Mouse (Mus musculus) CD4-positive, CD25-positive, alpha-beta regulatory T cell, adult 4 months (primary cell): ENCODE data around the gene Krt79. TPM values are rescaled to one million over a fixed set of nuclear protein-coding genes. Genes with fewer than 3 reads are reported as not detected.

ENCODE experiments used
- ATAC-seq: one replicate; pipeline ENCODE4 v1.8.0; 2017
- polyA plus RNA-seq, 2 experiments: library from polyadenylated mRNA; unstranded; fragments of 100-300 nt; shearing (Covaris generic); gene quantifications; one replicate each; pipeline ENCODE4 v1.2.1; 2017

Gene Krt79
- polyA plus RNA-seq, 2 experiments from 2014 or later = not detected

DNA sequence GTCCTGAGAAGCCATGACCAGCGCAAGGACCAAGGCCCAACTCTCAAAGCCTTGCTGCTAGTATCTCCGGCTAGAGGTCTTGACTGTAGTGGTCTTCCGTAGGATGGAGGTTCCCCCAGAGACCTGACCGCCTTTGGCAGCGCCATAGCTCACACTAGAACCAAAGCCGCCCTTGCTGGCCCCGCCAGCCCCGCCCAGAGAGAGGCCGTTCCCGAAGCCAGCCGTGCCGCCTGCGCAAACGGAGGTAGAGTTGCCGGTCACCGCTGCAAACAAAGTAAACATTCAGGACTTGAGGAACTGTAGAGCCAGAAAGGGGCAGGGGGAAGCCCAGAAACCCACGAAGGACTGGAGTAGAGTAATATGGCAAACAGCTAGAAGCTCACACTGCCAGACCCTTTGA lies 10.5 kb downstream of the Krt79 start:
- no peak for ATAC-seq

DNA sequence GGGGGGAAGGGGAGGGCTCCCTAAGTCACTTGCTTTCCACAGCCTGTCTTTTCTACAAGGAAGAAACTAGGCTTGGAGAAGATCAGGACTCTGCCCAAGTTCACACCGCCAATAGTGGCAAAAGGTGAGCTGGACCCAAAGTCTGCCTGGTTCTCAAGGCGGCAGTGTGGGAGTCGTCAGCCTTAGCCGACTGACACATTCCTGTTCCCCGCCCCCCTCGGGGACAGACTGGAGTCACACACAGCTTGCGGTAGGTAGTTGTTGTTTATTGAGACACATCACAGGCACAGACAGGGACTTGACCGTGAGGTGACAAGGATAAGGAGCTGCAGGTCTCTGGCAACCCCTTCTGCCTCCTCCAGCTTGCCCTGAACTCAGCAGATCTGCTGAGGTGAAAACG lies 11.0 kb downstream of the Krt79 start:
- no peak for ATAC-seq

DNA sequence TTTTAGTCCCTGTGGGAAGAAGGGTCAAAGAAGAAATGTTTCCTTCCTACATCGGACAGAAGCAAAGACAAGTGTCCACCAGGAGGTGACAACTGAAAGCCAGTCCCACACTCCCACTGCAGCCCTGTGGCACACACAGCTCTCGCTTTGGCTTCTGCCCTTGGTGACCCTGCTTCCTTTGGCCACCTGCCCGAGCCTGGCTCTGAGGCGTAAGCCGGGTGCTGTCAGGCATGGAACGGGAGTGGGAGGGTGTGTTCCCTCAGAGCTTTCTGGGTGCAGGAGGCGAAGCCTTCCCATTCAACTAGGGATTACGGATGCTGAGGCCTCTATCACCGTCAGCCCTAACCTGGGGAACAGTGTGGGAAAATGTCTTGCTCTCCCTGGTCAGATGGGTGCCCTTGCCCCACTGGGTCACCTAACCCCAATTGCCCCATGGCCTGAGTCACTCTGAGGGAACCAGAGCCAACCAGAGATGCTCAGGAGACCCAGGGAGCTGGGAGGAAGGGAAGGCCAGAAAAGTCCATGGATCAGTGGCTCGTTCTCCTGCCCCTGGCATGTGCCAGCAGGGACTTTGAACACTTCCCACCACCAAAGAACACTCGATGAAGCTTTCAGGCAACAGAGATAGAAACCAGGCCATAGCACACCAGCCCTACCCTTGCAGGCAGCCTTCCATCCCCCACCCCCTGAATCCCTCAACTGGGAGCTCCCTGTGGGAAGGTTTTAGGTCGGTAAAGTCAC lies 12.6 kb downstream of the Krt79 start:
- no peak for ATAC-seq

DNA sequence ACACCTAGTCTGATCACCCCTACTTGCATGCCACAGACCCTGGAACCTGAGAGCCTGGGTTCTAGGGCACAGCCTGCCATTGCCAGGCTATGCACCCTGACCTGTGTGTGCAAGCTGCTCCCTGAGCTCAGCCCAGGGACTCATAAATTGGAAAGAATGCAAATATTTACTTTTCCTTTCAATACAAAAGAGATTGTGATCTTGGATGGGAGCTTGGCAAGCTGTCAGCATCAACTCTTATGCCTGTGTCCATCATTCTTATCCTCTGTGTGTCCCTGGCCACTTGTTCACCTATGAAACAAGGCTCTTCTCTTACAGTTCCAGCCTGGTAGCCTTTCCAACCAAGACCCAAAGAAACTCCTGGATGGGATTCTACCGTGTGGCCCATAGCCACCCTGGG lies 15.1 kb downstream of the Krt79 start:
- no peak for ATAC-seq

DNA sequence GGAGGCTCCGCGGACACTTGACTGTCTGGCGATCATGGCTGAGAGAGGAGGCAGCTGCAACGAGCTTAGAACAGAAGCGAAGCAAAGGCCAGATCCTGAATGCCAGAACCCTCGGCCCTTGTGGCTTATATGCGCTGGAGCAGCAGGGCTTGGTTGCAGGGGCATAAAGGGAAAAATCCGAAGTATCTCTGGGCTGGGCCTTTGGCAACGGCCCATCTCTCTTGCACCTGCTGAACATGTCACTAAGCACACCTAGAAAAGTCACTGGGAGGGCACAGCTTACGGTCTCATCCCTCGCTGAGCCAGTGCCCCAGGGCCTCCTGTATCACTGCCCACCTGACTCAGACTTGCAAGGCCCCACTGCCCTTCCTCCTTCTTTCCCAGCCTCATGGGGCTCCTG lies 15.5 kb downstream of the Krt79 start, which contains the start of gene Krt4:
Gene Krt4, minus strand, starts transcription at position 101 of the 400 bp plus-strand sequence.
- no peak for ATAC-seq

DNA sequence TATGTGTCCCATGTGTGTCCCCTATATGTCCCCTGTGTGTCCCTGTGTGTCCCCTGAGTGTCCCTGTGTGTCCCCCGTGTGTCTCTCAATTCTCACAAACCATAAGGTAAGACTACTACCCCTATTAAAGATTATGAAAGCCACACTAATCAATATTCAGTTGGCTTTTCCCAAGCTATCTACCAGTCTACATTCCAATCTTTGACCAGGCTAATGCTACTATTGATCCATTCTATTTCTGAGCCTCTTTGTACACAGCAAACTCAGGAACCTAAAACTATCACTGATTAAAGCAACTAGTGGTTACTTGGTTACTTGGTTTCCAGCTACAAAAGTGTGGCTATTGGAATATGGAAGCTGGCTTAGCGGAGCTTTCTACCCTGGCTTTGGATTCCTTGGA lies 17.8 kb downstream of the Krt79 start:
- ATAC-seq = no peak

DNA sequence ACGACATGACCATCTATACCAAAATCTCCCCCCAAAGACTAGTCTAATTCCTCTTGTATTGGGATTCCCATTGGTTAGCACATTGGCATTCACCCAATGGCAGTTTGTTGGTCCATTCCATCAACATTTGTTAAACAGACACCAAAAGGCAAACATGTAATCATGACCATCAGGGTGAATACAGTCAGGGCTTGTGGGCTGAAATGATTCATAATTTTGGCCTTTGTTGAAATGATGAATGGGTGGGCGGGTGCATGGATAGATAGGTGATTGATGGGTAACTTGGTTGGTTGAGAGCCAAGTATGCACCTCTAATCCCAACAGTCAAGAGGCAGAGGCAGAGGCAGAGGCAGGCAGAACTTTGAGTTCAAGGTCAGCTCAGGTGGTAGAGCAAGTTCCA lies 24.1 kb downstream of the Krt79 start:
- ATAC-seq = no peak

DNA sequence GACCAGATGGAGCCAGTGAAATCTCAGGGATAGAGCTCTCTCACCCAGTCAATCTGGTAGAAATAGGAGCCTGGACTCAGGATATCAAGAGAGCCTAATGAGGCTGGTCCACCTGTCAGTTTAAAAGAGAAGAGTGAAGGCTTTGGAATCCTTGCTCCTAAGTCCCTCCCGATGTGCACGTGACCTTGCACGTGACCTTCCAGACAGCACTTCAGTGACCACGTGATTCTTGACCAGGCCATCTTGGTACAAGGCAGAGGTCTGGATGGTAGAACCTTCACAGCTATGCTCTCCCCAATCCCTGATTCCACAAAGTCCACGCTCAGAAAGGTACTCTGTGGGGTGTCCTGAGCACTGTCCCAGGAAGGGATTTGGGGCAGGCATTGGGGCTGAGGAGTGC lies 35.3 kb downstream of the Krt79 start:
- ATAC-seq = no peak

DNA sequence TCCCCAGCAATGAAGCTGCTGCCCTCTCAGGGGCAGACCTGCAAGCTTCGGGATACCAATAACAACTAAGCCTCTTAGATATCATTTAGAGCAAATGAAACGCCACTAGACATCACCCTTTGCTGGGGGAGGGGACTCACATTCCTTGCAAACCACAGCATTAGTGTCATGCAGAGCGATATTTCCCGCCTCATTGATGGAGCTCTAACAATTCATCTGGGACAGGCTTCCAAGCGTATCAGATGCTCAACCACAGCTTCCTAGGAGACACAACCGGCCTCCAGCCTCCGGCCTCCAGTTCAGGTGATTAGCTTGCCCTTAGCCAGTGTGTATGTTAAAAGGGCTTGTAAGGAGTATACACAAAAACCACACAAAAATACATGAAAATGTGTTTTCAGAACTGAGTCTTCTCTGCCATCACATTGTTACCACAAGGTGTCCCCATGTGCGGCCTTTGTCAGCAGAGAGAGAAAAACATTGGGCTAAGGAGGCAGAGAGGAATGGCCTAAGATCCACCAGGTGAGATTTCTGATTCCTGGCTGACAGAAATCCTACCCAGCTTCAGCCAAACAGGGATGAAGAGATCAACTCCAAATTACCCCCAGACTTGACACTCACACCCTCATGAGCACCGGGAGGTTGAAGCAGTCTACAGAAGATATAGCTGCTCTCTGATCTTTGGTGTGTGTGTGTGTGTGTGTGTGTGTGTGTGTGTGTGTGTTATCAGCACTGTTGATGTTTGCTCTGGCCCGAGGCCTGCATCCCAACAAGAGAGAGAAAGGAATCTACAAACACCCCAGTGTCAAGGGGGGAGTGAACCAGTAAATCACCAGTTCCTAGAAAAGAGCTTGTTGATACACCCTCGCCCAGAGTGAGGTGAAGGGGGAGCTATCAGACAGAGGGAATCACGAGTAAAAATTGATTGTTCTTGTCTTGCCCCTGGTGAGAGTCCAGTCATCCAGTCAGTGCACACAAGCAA lies 37.7 kb downstream of the Krt79 start:
- no peak for ATAC-seq

DNA sequence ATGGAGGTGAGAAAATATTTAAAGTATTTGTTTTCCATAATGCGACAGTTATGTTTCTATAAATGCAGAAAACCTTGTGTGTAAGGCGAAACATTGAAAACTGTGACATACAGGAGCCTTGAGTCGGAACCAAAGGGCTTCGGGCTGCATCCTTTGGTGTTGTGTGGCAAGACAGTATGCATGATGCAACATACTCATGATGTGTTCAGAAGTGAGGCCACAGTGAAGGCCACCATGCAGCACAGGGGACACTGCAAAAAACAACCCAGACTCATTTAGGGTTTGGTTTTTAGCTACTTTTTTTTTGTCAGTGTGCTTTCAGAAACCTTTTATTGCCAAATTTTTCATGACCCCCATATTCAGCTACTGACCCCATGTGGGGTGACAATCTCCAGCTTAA lies 44.9 kb downstream of the Krt79 start:
- ATAC-seq = no peak

DNA sequence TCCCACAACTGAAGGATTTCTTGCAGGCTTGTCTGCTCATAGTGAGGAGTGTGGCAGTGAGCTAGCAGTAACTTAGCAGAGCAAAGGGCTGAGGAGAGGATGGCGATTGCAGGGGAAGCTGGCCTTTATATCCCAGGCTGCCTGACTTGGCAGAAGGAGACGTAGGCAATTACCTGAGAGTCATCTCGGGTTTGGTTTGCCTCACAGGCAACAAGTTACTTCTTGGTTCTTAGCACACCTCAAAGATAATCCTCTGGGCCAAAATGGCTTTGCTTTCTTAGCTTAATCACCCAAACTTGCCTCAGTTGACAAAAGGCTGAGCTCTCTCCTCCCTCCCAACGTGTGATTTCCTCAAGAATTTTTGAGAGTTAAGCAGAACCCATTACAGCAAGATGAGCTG lies 47.3 kb downstream of the Krt79 start, which contains the start of gene Krt76:
Gene Krt76, minus strand, starts transcription at position 101 of the 400 bp plus-strand sequence.
- no peak for ATAC-seq

DNA sequence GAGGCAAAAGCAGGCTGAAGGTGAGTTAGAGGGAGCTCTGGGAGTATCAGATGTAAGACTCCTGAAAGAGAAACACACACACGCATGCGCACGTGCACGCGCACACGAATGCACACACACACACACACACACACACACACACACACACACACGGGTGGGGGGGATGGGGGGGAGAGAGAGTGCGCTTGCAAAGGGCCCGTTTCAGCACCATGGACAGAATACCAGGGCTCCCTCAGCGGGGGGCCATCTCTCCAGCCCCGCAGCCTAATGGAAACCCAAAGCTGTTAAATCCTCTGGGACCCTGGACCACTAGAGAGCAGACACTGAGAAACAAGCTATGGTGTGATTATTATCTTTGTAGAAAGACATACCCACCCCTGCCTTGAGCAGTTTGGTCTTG lies 60.3 kb downstream of the Krt79 start:
- ATAC-seq = no peak

Other genes starting within 250 kb of the Krt79 start
- gene Krt6a, start 246.0 kb downstream of the Krt79 start, polyA plus RNA-seq = not detected
- gene Krt5, start 227.4 kb downstream of the Krt79 start, polyA plus RNA-seq = not detected
- not detected for gene Krt71, start 197.2 kb downstream of the Krt79 start, polyA plus RNA-seq
- gene Krt72, start 153.9 kb downstream of the Krt79 start, polyA plus RNA-seq = not detected
- gene Krt73, start 138.0 kb downstream of the Krt79 start, polyA plus RNA-seq = not detected
- not detected for gene Krt2, start 122.2 kb downstream of the Krt79 start, polyA plus RNA-seq
- gene Krt1, start 89.5 kb downstream of the Krt79 start, polyA plus RNA-seq = not detected
- gene Krt77, start 70.6 kb downstream of the Krt79 start, polyA plus RNA-seq = not detected
- gene Krt76, start 47.4 kb downstream of the Krt79 start, polyA plus RNA-seq = not detected
- not detected for gene Krt4, start 15.6 kb downstream of the Krt79 start, polyA plus RNA-seq
- gene Krt78, start 14.0 kb upstream of the Krt79 start, polyA plus RNA-seq = not detected
- gene Krt8, start 64.2 kb upstream of the Krt79 start, polyA plus RNA-seq = under 1 TPM in 1 of 2 experiments, not detected in 1; 0.30 TPM
- under 1 TPM; 0.44 to 0.97 TPM for gene Krt18, start 87.9 kb upstream of the Krt79 start, polyA plus RNA-seq
- 100 to 1,000 TPM; 123 to 189 TPM for gene Eif4b, start 133.4 kb upstream of the Krt79 start, polyA plus RNA-seq
- 1 to 10 TPM; 1.1 to 2.3 TPM for gene Tns2, start 160.1 kb upstream of the Krt79 start, polyA plus RNA-seq
- gene Spryd3, start 195.9 kb upstream of the Krt79 start, polyA plus RNA-seq = 10 to 100 TPM; 28.8 to 65.3 TPM
- under 1 TPM in 1 of 2 experiments, not detected in 1; 0.60 TPM for gene Igfbp6, start 204.0 kb upstream of the Krt79 start, polyA plus RNA-seq
- gene Soat2, start 210.2 kb upstream of the Krt79 start, polyA plus RNA-seq = 1 to 10 TPM in 1 of 2 experiments, under 1 TPM in 1; 0.69 to 1.0 TPM